Mouse (Mus musculus): Measurements from ENCODE around the gene Kifc3. TPM values are rescaled to one million over a fixed set of nuclear protein-coding genes. Genes with fewer than 3 reads are reported as not detected.

The Kifc3 gene
- polyA plus RNA-seq, 1 experiment from 2014 or later: 20.7 TPM

GRCm38 (mm10) chr8:95136218-95136617 is 66.4 kb downstream of the Kifc3 start:
- peaks cover 11% of the 10 kb centered on the region; the same call in 1 of the 2 replicates for H3K4me1 ChIP-seq (ENCODE audit: insufficient read depth)
- no peak overlapping the region for H3K27ac ChIP-seq (ENCODE audit: low read depth)
- no peak overlapping the region for H3K4me2 ChIP-seq
- no peaks in the 10 kb centered on the region for H3K9me3 ChIP-seq (ENCODE audit: low read depth, low read length)
- ATAC-seq (ENCODE audit: insufficient read depth) (no peak), DNase-seq (no peak)
- no peaks in the 10 kb centered on the region; the same call in 1 of the 2 replicates for H3K27me3 ChIP-seq (ENCODE audit: insufficient read depth, low read length)
- peaks cover 13% of the 10 kb centered on the region; the same call in 1 of the 2 replicates for H3K36me3 ChIP-seq (ENCODE audit: insufficient read depth)
- H3K9ac ChIP-seq: no peak overlapping the region
- WGBS: 73% methylated on average over 3 of the region's 3 CpGs
- no peak overlapping the region for H3K4me3 ChIP-seq (ENCODE audit: low read depth, low read length)
- no peak for TF ChIP-seq CTCF (IDR thresholded peaks at IDR 0.05; ENCODE audit: low read depth)

GRCm38 (mm10) chr8:95135242-95135641 is 67.4 kb downstream of the Kifc3 start:
- ATAC-seq (ENCODE audit: insufficient read depth) (no peak), DNase-seq (no peak)
- Histone ChIP-seq H3K27me3 (ENCODE audit: insufficient read depth, low read length) (no peaks in the 10 kb centered on the region; the same call in 1 of the 2 replicates), H3K4me2 (no peak overlapping the region), H3K9ac (no peak overlapping the region), H3K36me3 (ENCODE audit: insufficient read depth) (peaks cover 13% of the 10 kb centered on the region; the same call in 1 of the 2 replicates), H3K27ac (ENCODE audit: low read depth) (no peak overlapping the region), H3K9me3 (ENCODE audit: low read depth, low read length) (no peaks in the 10 kb centered on the region), H3K4me3 (ENCODE audit: low read depth, low read length) (no peak overlapping the region), H3K4me1 (ENCODE audit: insufficient read depth) (peaks cover 7% of the 10 kb centered on the region; the same call in 1 of the 2 replicates)
- TF ChIP-seq CTCF (IDR thresholded peaks at IDR 0.05; ENCODE audit: low read depth): peak; percentile 31; the same call in 1 of the 2 replicates
- 46% methylated on average over 3 of the region's 3 CpGs for WGBS

GRCm38 (mm10) chr8:95134186-95134585 is 68.4 kb downstream of the Kifc3 start:
- Histone ChIP-seq H3K9me3 (ENCODE audit: low read depth, low read length) (no peaks in the 10 kb centered on the region), H3K4me2 (no peak overlapping the region), H3K4me1 (ENCODE audit: insufficient read depth) (peaks cover 7% of the 10 kb centered on the region; the same call in 1 of the 2 replicates), H3K36me3 (ENCODE audit: insufficient read depth) (peaks cover 13% of the 10 kb centered on the region; the same call in 1 of the 2 replicates), H3K27me3 (ENCODE audit: insufficient read depth, low read length) (no peaks in the 10 kb centered on the region; the same call in 1 of the 2 replicates), H3K9ac (no peak overlapping the region), H3K27ac (ENCODE audit: low read depth) (no peak overlapping the region), H3K4me3 (ENCODE audit: low read depth, low read length) (no peak overlapping the region)
- TF ChIP-seq CTCF (IDR thresholded peaks at IDR 0.05; ENCODE audit: low read depth): no peak
- ATAC-seq (ENCODE audit: insufficient read depth) (no peak), DNase-seq (no peak)
- WGBS: 86% methylated on average over 2 of the region's 2 CpGs

GRCm38 (mm10) chr8:95131983-95132382 is 70.6 kb downstream of the Kifc3 start:
- ATAC-seq (ENCODE audit: insufficient read depth): no peak
- TF ChIP-seq CTCF (IDR thresholded peaks at IDR 0.05; ENCODE audit: low read depth): no peak
- Histone ChIP-seq H3K9ac (no peak overlapping the region), H3K27me3 (ENCODE audit: insufficient read depth, low read length) (no peaks in the 10 kb centered on the region; the same call in 1 of the 2 replicates), H3K36me3 (ENCODE audit: insufficient read depth) (peaks cover 23% of the 10 kb centered on the region; the same call in 1 of the 2 replicates), H3K4me1 (ENCODE audit: insufficient read depth) (no peaks in the 10 kb centered on the region), H3K4me3 (ENCODE audit: low read depth, low read length) (no peak overlapping the region), H3K9me3 (ENCODE audit: low read depth, low read length) (no peaks in the 10 kb centered on the region), H3K27ac (ENCODE audit: low read depth) (no peak overlapping the region), H3K4me2 (no peak overlapping the region)
- WGBS: 67% methylated on average over 5 of the region's 5 CpGs
- DNase-seq: no peak

GRCm38 (mm10) chr8:95130966-95131537 is 71.6 kb downstream of the Kifc3 start:
- H3K36me3 ChIP-seq (ENCODE audit: insufficient read depth): peaks cover 23% of the 10 kb centered on the region; the same call in 1 of the 2 replicates
- no peak overlapping the region for H3K27ac ChIP-seq (ENCODE audit: low read depth)
- peak; percentile 11 for DNase-seq
- no peaks in the 10 kb centered on the region for H3K9me3 ChIP-seq (ENCODE audit: low read depth, low read length)
- H3K27me3 ChIP-seq (ENCODE audit: insufficient read depth, low read length): no peaks in the 10 kb centered on the region
- no peak overlapping the region for H3K4me2 ChIP-seq
- H3K9ac ChIP-seq: no peak overlapping the region
- no peak for TF ChIP-seq CTCF (IDR thresholded peaks at IDR 0.05; ENCODE audit: low read depth)
- H3K4me3 ChIP-seq (ENCODE audit: low read depth, low read length): no peak overlapping the region
- no peaks in the 10 kb centered on the region for H3K4me1 ChIP-seq (ENCODE audit: insufficient read depth)
- WGBS: 63% methylated on average over 15 of the region's 15 CpGs
- 0 out of 2 replicates have a peak, but pooled peaks have one; percentile 15 for ATAC-seq (ENCODE audit: insufficient read depth)

GRCm38 (mm10) chr8:95128750-95129260 is 73.8 kb downstream of the Kifc3 start:
- 85% methylated on average over 11 of the region's 11 CpGs for WGBS
- no peak for TF ChIP-seq CTCF (IDR thresholded peaks at IDR 0.05; ENCODE audit: low read depth)
- Histone ChIP-seq H3K9me3 (ENCODE audit: low read depth, low read length) (no peaks in the 10 kb centered on the region), H3K4me3 (ENCODE audit: low read depth, low read length) (no peak overlapping the region), H3K36me3 (ENCODE audit: insufficient read depth) (peaks cover 16% of the 10 kb centered on the region; the same call in 1 of the 2 replicates), H3K27me3 (ENCODE audit: insufficient read depth, low read length) (no peaks in the 10 kb centered on the region), H3K4me1 (ENCODE audit: insufficient read depth) (no peaks in the 10 kb centered on the region), H3K9ac (no peak overlapping the region), H3K4me2 (no peak overlapping the region), H3K27ac (ENCODE audit: low read depth) (no peak overlapping the region)
- no peak for ATAC-seq (ENCODE audit: insufficient read depth)
- DNase-seq: no peak

- Histone ChIP-seq H3K9ac (no peak overlapping the region), H3K27me3 (ENCODE audit: insufficient read depth, low read length) (no peaks in the 10 kb centered on the region), H3K4me1 (ENCODE audit: insufficient read depth) (no peaks in the 10 kb centered on the region), H3K36me3 (ENCODE audit: insufficient read depth) (peaks cover 12% of the 10 kb centered on the region; the same call in 1 of the 2 replicates), H3K9me3 (ENCODE audit: low read depth, low read length) (no peaks in the 10 kb centered on the region), H3K4me2 (no peak overlapping the region), H3K4me3 (ENCODE audit: low read depth, low read length) (no peak overlapping the region), H3K27ac (ENCODE audit: low read depth) (no peak overlapping the region)
- ATAC-seq (ENCODE audit: insufficient read depth) (no peak), DNase-seq (no peak)
- no peak for TF ChIP-seq CTCF (IDR thresholded peaks at IDR 0.05; ENCODE audit: low read depth)
- WGBS: 71% methylated on average over 9 of the region's 9 CpGs
Measured at GRCm38 (mm10) chr8:95127658-95128057, 75.0 kb downstream of the Kifc3 start.
